Mouse (Mus musculus) cortical plate, adult 2 months (tissue): Measurements from ENCODE around the gene Eif4a2.

Experiments used
- CTCF ChIP-seq: fragments of 200-500 bp; IDR thresholded peaks from 2 replicates; pipeline ENCODE4 v1.5.1; 2011; ENCODE audit warnings: mild to moderate bottlenecking, control low read depth, low read length; ENCODE audit not compliant: insufficient read depth; ENCODE audit errors: extremely low read depth
- POLR2A ChIP-seq: fragments of 200-500 bp; IDR thresholded peaks from 2 replicates; pipeline ENCODE4 v1.6.1; 2011; ENCODE audit warnings: mild to moderate bottlenecking, low read length, control low read depth; ENCODE audit not compliant: insufficient read depth; ENCODE audit errors: extremely low read depth

- TF ChIP-seq POLR2A (no peak), CTCF (no peak)
These were observed 3.4 kb upstream of the Eif4a2 start for GRCm38 (mm10) chr16:23103841-23104240.
